ENCODE assay signal across 9 mouse cellular contexts in genomic region chr7:31105061-31105768, GRCm38 (mm10). TPM values are rescaled to one million over a fixed set of nuclear protein-coding genes. Genes with fewer than 3 reads are reported as not detected.
A peak's percentile ranks its signal among the peaks of the same experiment; 100 is the strongest.
DNase-seq lines count a peak whose midpoint lies in the region; ATAC-seq and TF ChIP-seq lines count a peak whose summit lies in the region.
"Had no signal": no experiment of that assay in that cellular context is flagged by ENCODE, and none has a peak within 500 bp of the region (broad histone marks: within the 10 kb centered on the region; RNA-seq: fewer than 3 reads in every experiment).

No protein-coding gene starts in this region.

- H3K9ac ChIP-seq in intestine, postnatal 0 days (ENCODE audit: low read depth, low read length): no peak overlapping the region

- no peak overlapping the region for H3K27ac ChIP-seq in intestine, postnatal 0 days (ENCODE audit: low read depth, low read length)

- H3K4me3 ChIP-seq in intestine, postnatal 0 days (ENCODE audit: low read depth, low read length): no peak overlapping the region

- 62% methylated on average over 15 of the region's 15 CpGs for WGBS in intestine, postnatal 0 days

- no peak overlapping the region for H3K4me2 ChIP-seq in intestine, postnatal 0 days (replicated peaks; ENCODE audit: low read depth)

- no peaks in the 10 kb centered on the region for H3K4me1 ChIP-seq in intestine, postnatal 0 days (replicated peaks; ENCODE audit: control insufficient read depth, insufficient read depth, low read length)

- DNase-seq in frontal cortex, postnatal 25 days (ENCODE audit: low spot score in 2 of 2): no peak
- DNase-seq in thymus, postnatal 14 days: peak; percentile 49
- DNase-seq in thymus, postnatal 25 days: no peak
- peak; percentile 38 for DNase-seq in embryo, embryonic 9.5 days (ENCODE audit: extremely low spot score)
- DNase-seq in urinary bladder, postnatal 10 days (ENCODE audit: low spot score): no peak

- no peaks in the 10 kb centered on the region for H3K36me3 ChIP-seq in intestine, postnatal 0 days (ENCODE audit: control insufficient read depth, insufficient read depth)

- no peaks in the 10 kb centered on the region for H3K27me3 ChIP-seq in intestine, postnatal 0 days (replicated peaks; ENCODE audit: control insufficient read depth, insufficient read depth, low read length)

- H3K9me3 ChIP-seq in intestine, postnatal 0 days (ENCODE audit: control insufficient read depth): no peaks in the 10 kb centered on the region

- ATAC-seq in frontal cortex, adult (ENCODE audit: low TSS enrichment): peak; percentile 88
- ATAC-seq in intestine, postnatal 0 days: no peak
- ATAC-seq in megakaryocyte progenitor cell, adult 5-6 weeks (replicated peaks; ENCODE audit: poor library complexity): peak; percentile 38

- TF ChIP-seq CTCF in intestine, postnatal 0 days (IDR thresholded peaks at IDR 0.05; ENCODE audit: low read depth): peak; percentile 78

RNA-seq across cellular contexts. Expression of gene Hpn, which starts 9.9 kb away (rescaled TPM):
- polyA plus RNA-seq in intestine, postnatal 0 days (2015; fragmentation: Nextera tagmentation; extraction: Ambion mirVana): 21.2 and 28.3 TPM in 2 replicates
- total RNA-seq in megakaryocyte progenitor cell, adult 5-6 weeks (2015): 6.9 and 8.7 TPM in 2 replicates
- total RNA-seq in megakaryocyte progenitor cell, adult 5-6 weeks (2017): 1.1 and 4.9 TPM in 2 replicates

RNA-seq across cellular contexts. Expression of gene Scn1b, which starts 21.6 kb away (rescaled TPM):
- 2.7 and 3.3 TPM in 2 replicates for polyA plus RNA-seq in intestine, postnatal 0 days (2015; fragmentation: Nextera tagmentation; extraction: Ambion mirVana)
- not detected in 2 replicates for total RNA-seq in megakaryocyte progenitor cell, adult 5-6 weeks (2015)
- total RNA-seq in megakaryocyte progenitor cell, adult 5-6 weeks (2017): 0.17 and 0.37 TPM in 2 replicates
- total RNA-seq: neutrophil, adult 5-6 weeks had no signal

RNA-seq across cellular contexts. Expression of gene Fxyd3, which starts 28.7 kb away (rescaled TPM):
- 40.4 and 48.0 TPM in 2 replicates for polyA plus RNA-seq in intestine, postnatal 0 days (2015; fragmentation: Nextera tagmentation; extraction: Ambion mirVana)
- total RNA-seq in megakaryocyte progenitor cell, adult 5-6 weeks (2015): not detected in 2 replicates
- not detected in 2 replicates for total RNA-seq in megakaryocyte progenitor cell, adult 5-6 weeks (2017)
- total RNA-seq: neutrophil, adult 5-6 weeks had no signal

RNA-seq across cellular contexts. Expression of gene Lgi4, which starts 46.1 kb away (rescaled TPM):
- 0.70 and 0.78 TPM in 2 replicates for polyA plus RNA-seq in intestine, postnatal 0 days (2015; fragmentation: Nextera tagmentation; extraction: Ambion mirVana)
- 0.57 TPM in 1 of 2 replicates, not detected in the other for total RNA-seq in megakaryocyte progenitor cell, adult 5-6 weeks (2015)
- total RNA-seq in megakaryocyte progenitor cell, adult 5-6 weeks (2017): 0.10 TPM in 1 of 2 replicates, not detected in the other

RNA-seq across cellular contexts. Expression of gene Fxyd1, which starts 48.2 kb away (rescaled TPM):
- 78.9 and 83.1 TPM in 2 replicates for polyA plus RNA-seq in intestine, postnatal 0 days (2015; fragmentation: Nextera tagmentation; extraction: Ambion mirVana)
- total RNA-seq in megakaryocyte progenitor cell, adult 5-6 weeks (2015): not detected in 2 replicates
- not detected in 2 replicates for total RNA-seq in megakaryocyte progenitor cell, adult 5-6 weeks (2017)
- total RNA-seq: neutrophil, adult 5-6 weeks had no signal

Comparison
In these comparisons a context has a peak if more than half of its experiments do, and no peak if none do; other contexts are left out.
1. DNase-seq: peak in thymus, postnatal 14 days (single experiment) and embryo, embryonic 9.5 days (single experiment); none in frontal cortex, postnatal 25 days (0 of 2), thymus, postnatal 25 days (single experiment) and urinary bladder, postnatal 10 days (single experiment).